Mouse (Mus musculus) stomach, embryonic 14.5 days (tissue): ENCODE results near the gene Slc26a10. TPM values are rescaled to one million over a fixed set of nuclear protein-coding genes. Genes with fewer than 3 reads are reported as not detected.

Experiments
- ATAC-seq: fragments of 200-750 bp; cut with Nextera tagmentation; 2 replicates; pipeline ENCODE4 v1.8.0; 2017; ENCODE audit warnings: low read depth, moderate TSS enrichment; ENCODE audit not compliant: insufficient number of reproducible peaks, insufficient read depth, low FRiP score
- H3K27ac ChIP-seq: fragments of 300-500 bp; sonication (generic); 2 replicates; pipeline ENCODE4 v1.5.1; 2014; ENCODE audit warnings: mild to moderate bottlenecking, low read length, moderate library complexity, mixed read lengths
- H3K27me3 ChIP-seq: fragments of 300-500 bp; sonication (generic); 2 replicates; pipeline ENCODE4 v1.6.1; 2014; ENCODE audit warnings: low read length, control low read depth, mixed read lengths; ENCODE audit not compliant: control insufficient read depth, insufficient read depth
- H3K36me3 ChIP-seq: fragments of 300-500 bp; sonication (generic); 2 replicates; pipeline ENCODE4 v1.6.1; 2014; ENCODE audit warnings: mild to moderate bottlenecking, control low read depth, low read length, moderate library complexity, mixed read lengths; ENCODE audit not compliant: control insufficient read depth, insufficient read depth
- H3K4me1 ChIP-seq: fragments of 300-500 bp; sonication (generic); 2 replicates; pipeline ENCODE4 v1.6.1; 2014; ENCODE audit warnings: low read length, control low read depth, mixed read lengths; ENCODE audit not compliant: control insufficient read depth, insufficient read depth
- H3K4me2 ChIP-seq: fragments of 300-500 bp; sonication (generic); replicated peaks from 2 replicates; pipeline ENCODE4 v1.6.1; 2014; ENCODE audit warnings: low read depth, low read length, control low read depth
- H3K4me3 ChIP-seq: fragments of 300-500 bp; sonication (generic); 2 replicates; pipeline ENCODE4 v1.5.1; 2014; ENCODE audit warnings: low read depth, low read length, control low read depth
- H3K9ac ChIP-seq: fragments of 300-500 bp; sonication (generic); replicated peaks from 2 replicates; pipeline ENCODE4 v1.6.1; 2014; ENCODE audit warnings: low read depth, mild to moderate bottlenecking, control low read depth, low read length, moderate library complexity, mixed read lengths
- H3K9me3 ChIP-seq: fragments of 300-500 bp; sonication (generic); 2 replicates; pipeline ENCODE4 v1.6.1; 2016; ENCODE audit warnings: low read depth, low read length, control low read depth; ENCODE audit not compliant: control insufficient read depth
- WGBS: fragments of 180-500 bp; shearing (Covaris S2); extraction: QIAGEN DNeasy Blood & Tissue Kit; methylation state at CpG from one replicate; pipeline ENCODE4 v1.1.7; 2014; 5-methylcytosine and 5-hydroxymethylcytosine counted together
- polyA plus RNA-seq: library from polyadenylated mRNA; unstranded; fragments of >200 nt; fragmentation: Nextera tagmentation; extraction: Ambion mirVana; gene quantifications from 2 replicates; pipeline ENCODE4 v1.2.1, GENCODE M21; 2014

Gene Slc26a10
- polyA plus RNA-seq, 1 experiment from 2014 or later: 0.82 TPM

GRCm38 (mm10) chr10:127185101-127185500 lies 4.7 kb upstream of the Slc26a10 start:
- 71% methylated on average over 9 of the region's 9 CpGs for WGBS
- no peak for ATAC-seq
- Histone ChIP-seq H3K9ac (no peak overlapping the region), H3K27ac (no peak overlapping the region), H3K4me1 (peaks cover 13% of the 10 kb centered on the region; the same call in 1 of the 2 replicates), H3K27me3 (0 out of 2 replicates have a peak, but pooled peaks cover under 1% of the 10 kb centered on the region), H3K4me2 (no peak overlapping the region), H3K4me3 (no peak overlapping the region), H3K36me3 (peaks cover 10% of the 10 kb centered on the region; the same call in 1 of the 2 replicates), H3K9me3 (no peaks in the 10 kb centered on the region)

DNA sequence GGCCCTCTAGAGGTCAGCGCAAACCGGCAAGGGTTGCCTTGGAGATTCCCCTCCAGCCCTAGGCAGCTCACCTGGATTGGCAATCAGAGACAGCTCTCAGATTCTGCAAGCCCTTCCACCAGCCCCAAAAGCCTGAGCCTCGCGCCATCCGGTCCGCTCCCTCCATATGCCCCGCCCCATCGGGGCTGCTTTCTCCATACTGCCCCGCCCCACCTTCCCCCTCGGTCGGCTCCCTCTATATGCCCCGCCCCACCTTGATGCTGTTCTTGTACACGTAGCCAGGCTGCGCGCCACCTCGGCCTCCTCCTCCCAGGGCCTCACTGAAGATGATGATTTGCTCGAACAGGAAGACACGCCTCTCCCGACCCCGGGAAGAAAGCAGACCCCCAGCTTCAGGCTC lies 3.3 kb upstream of the Slc26a10 start:
- 10% methylated on average over 20 of the region's 20 CpGs for WGBS
- Histone ChIP-seq H3K27ac (no peak overlapping the region), H3K9ac (no peak overlapping the region), H3K4me3 (no peak overlapping the region), H3K4me1 (peaks cover 15% of the 10 kb centered on the region; the same call in 1 of the 2 replicates), H3K9me3 (no peaks in the 10 kb centered on the region), H3K27me3 (peaks cover 12% of the 10 kb centered on the region), H3K4me2 (no peak overlapping the region; the same call in 1 of the 2 replicates), H3K36me3 (peaks cover 10% of the 10 kb centered on the region; the same call in 1 of the 2 replicates)
- ATAC-seq: no peak

DNA sequence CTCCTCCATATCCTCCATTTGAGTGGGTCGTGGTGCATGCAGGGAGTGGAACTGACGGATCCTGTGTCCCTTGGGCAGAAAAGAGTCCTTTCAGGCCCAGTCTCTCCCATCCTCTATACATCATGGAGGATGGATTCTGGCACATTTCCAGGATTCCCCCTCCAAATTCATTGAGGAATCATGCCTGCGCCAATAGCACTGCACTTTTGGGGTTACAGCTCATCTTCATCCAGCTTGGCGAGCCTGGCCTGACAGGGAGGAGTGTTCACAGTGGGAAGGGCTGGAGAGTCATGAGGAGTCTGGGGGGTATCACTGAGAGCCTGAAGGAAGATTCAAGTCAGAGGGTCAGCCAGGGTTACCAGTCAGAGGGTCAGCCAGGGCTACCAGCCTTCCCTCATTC lies 2.2 kb upstream of the Slc26a10 start:
- Histone ChIP-seq H3K9me3 (no peaks in the 10 kb centered on the region), H3K27ac (no peak overlapping the region), H3K36me3 (peaks cover 10% of the 10 kb centered on the region; the same call in 1 of the 2 replicates), H3K27me3 (peaks cover 22% of the 10 kb centered on the region), H3K4me2 (no peak overlapping the region), H3K4me3 (no peak overlapping the region), H3K4me1 (peaks cover 19% of the 10 kb centered on the region; the same call in 1 of the 2 replicates), H3K9ac (no peak overlapping the region)
- 76% methylated on average over 4 of the region's 4 CpGs for WGBS
- ATAC-seq: no peak

DNA sequence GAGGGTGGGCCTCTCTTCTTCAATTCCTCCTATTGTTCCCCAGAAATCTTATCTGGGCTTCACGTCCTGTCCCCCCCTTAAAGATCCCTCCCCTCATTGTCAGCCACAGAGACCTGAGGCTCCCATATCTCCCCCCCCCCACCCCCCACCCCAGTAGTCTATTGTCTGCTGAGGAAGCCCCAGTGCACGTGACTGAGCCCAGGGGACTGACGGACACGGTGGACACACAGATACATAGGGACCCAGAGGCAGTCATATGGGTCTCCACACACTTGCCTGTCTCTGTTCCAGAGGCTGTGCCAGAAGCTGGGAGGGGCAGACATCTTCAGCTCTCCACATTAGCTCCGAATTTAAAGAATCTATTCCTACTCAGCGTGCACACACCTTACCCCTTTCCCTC lies 1.1 kb upstream of the Slc26a10 start:
- 68% methylated on average over 6 of the region's 6 CpGs for WGBS
- Histone ChIP-seq H3K27ac (no peak overlapping the region), H3K9ac (no peak overlapping the region), H3K4me2 (no peak overlapping the region), H3K27me3 (peaks cover 22% of the 10 kb centered on the region), H3K9me3 (no peaks in the 10 kb centered on the region), H3K36me3 (peaks cover 10% of the 10 kb centered on the region; the same call in 1 of the 2 replicates), H3K4me1 (peaks cover 19% of the 10 kb centered on the region; the same call in 1 of the 2 replicates), H3K4me3 (no peak overlapping the region)
- ATAC-seq: no peak

DNA sequence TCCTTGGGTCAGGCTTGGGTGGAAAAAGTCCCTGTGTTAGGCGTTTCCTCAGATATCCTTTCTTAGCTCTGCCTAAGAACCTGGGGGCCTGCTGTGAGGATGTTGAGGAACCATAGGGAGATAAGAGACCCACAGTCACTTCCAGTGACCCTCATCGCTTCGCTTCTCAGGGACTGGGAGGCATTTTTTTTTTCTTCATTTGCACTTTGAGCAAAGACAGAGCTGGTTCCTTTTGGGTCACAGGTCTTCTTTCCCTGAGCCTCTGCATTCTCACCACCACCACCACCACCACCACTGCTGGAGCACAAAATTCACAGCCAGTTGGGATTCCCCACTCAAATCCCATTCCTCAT lies 226 bp upstream of the Slc26a10 start:
- H3K9me3 ChIP-seq: no peaks in the 10 kb centered on the region
- H3K36me3 ChIP-seq: peaks cover 10% of the 10 kb centered on the region; the same call in 1 of the 2 replicates
- H3K27ac ChIP-seq: no peak overlapping the region
- ATAC-seq: no peak
- H3K27me3 ChIP-seq: peaks cover 22% of the 10 kb centered on the region
- H3K4me3 ChIP-seq: peak overlapping the region; percentile 6; the same call in 1 of the 2 replicates
- H3K9ac ChIP-seq: no peak overlapping the region
- H3K4me1 ChIP-seq: peaks cover 19% of the 10 kb centered on the region; the same call in 1 of the 2 replicates
- no peak overlapping the region for H3K4me2 ChIP-seq
- WGBS: 34% methylated on average over 3 of the region's 3 CpGs

DNA sequence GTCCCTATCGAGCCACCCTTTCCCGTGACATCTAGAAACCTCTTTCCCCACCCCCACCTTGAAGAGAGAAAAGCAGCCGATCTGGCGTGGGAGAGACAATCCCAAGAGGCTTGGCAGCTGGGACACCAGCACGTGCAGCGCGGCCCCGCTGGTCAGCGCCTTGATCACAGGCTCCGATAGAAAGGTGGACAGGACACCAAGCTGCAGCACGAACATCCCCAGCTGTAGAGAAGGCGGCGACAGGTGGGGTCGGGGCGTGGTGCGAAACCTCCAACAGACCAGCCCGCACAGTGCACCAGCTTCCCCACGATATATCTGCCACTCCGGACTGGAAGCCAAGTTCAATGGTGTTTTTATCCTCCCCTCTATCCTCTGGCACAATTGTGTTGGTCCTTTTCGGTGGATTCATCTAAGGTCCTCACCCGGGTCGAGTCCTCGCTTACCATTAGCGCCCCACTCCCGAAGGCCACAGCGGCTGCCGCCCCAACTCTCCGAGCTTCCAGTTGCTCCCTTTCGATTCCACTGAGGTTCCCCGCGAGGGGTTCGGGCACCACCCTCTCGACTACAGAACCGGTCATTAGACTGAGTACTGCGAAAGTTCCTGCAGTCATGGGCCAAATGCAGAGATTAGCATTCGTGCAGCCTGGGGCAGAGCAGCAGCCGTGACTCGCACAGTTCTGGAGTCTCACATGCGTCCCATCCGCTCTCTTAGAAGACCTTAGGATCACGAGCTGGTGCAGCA lies 2.0 kb downstream of the Slc26a10 start:
- Histone ChIP-seq H3K9me3 (no peaks in the 10 kb centered on the region), H3K27me3 (peaks cover 22% of the 10 kb centered on the region), H3K4me1 (peaks cover 19% of the 10 kb centered on the region; the same call in 1 of the 2 replicates), H3K4me3 (peak overlapping the region; percentile 16), H3K9ac (no peak overlapping the region), H3K4me2 (peak overlapping the region; percentile 46), H3K36me3 (peaks cover 8% of the 10 kb centered on the region; the same call in 1 of the 2 replicates), H3K27ac (no peak overlapping the region)
- ATAC-seq: no peak
- WGBS: 4% methylated on average over 41 of the region's 41 CpGs

GRCm38 (mm10) chr10:127177719-127178118 lies 2.7 kb downstream of the Slc26a10 start:
- peak; percentile 56; the same call in 1 of the 2 replicates for ATAC-seq
- under 1% methylated on average over 23 of the region's 23 CpGs for WGBS
- peaks cover 5% of the 10 kb centered on the region; the same call in 1 of the 2 replicates for H3K36me3 ChIP-seq

DNA sequence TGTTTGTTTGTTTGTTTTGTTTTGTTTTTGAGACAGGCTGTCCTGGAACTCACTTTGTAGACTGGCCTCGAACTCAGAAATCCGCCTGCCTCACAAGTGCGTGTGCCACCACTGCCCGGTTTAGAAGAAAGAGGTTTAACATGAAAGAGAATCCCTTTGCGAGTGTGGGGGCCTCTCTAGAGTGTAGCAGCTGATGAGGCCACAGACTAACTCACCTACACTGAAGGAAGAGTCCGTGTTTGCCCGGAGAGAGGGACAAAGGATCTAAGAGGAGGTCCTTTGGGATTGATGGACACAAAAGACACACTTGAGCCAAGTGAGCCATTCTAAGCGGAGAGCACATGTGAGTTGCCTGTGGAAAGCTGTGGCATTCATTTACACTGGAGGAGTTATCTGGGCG lies 3.2 kb downstream of the Slc26a10 start:
- 22% methylated on average over 9 of the region's 9 CpGs for WGBS
- no peak overlapping the region for H3K4me3 ChIP-seq
- H3K4me2 ChIP-seq: peak overlapping the region; percentile 46; the same call in 1 of the 2 replicates

More at GRCm38 (mm10) chr10:127177719-127178118, 2.7 kb downstream of the Slc26a10 start:
- Histone ChIP-seq H3K27me3 (peaks cover 22% of the 10 kb centered on the region), H3K4me3 (peak overlapping the region; percentile 16), H3K4me2 (peak overlapping the region; percentile 46), H3K9ac (no peak overlapping the region), H3K9me3 (no peaks in the 10 kb centered on the region), H3K27ac (no peak overlapping the region), H3K4me1 (peaks cover 19% of the 10 kb centered on the region; the same call in 1 of the 2 replicates)

More for the DNA sequence above, 3.2 kb downstream of the Slc26a10 start:
- Histone ChIP-seq H3K4me1 (peaks cover 19% of the 10 kb centered on the region; the same call in 1 of the 2 replicates), H3K9ac (no peak overlapping the region), H3K27me3 (peaks cover 22% of the 10 kb centered on the region), H3K27ac (no peak overlapping the region), H3K9me3 (no peaks in the 10 kb centered on the region), H3K36me3 (no peaks in the 10 kb centered on the region; the same call in 1 of the 2 replicates)
- no peak for ATAC-seq
